Mouse (Mus musculus) kidney, embryonic 14.5 days (tissue): ENCODE data around the gene Capzb. TPM values are rescaled to one million over a fixed set of nuclear protein-coding genes. Genes with fewer than 3 reads are reported as not detected.

Experiments
- ATAC-seq: fragments of 200-750 bp; cut with Nextera tagmentation; 2 replicates; pipeline ENCODE4 v1.8.0; 2017; ENCODE audit warnings: moderate number of reproducible peaks, mild to moderate bottlenecking, moderate TSS enrichment, moderate library complexity; ENCODE audit not compliant: low FRiP score, low TSS enrichment
- H3K27ac ChIP-seq: fragments of 300-500 bp; sonication (generic); 2 replicates; pipeline ENCODE4 v1.5.1; 2014; ENCODE audit warnings: low read depth, mild to moderate bottlenecking, low read length, moderate library complexity, mixed read lengths
- H3K27me3 ChIP-seq: fragments of 300-500 bp; sonication (generic); 2 replicates; pipeline ENCODE4 v1.6.1; 2014; ENCODE audit warnings: mild to moderate bottlenecking, low read length; ENCODE audit not compliant: control insufficient read depth, insufficient read depth
- H3K36me3 ChIP-seq: fragments of 300-500 bp; sonication (generic); 2 replicates; pipeline ENCODE4 v1.6.1; 2014; ENCODE audit warnings: low read length, mixed read lengths; ENCODE audit not compliant: control insufficient read depth, insufficient read depth
- H3K4me1 ChIP-seq: fragments of 300-500 bp; sonication (generic); 2 replicates; pipeline ENCODE4 v1.6.1; 2014; ENCODE audit warnings: low read length, mixed read lengths; ENCODE audit not compliant: control insufficient read depth, insufficient read depth
- H3K4me2 ChIP-seq: fragments of 300-500 bp; sonication (generic); replicated peaks from 2 replicates; pipeline ENCODE4 v1.6.1; 2014; ENCODE audit warnings: low read depth, mild to moderate bottlenecking, low read length
- H3K4me3 ChIP-seq: fragments of 300-500 bp; sonication (generic); 2 replicates; pipeline ENCODE4 v1.5.1; 2014; ENCODE audit warnings: mild to moderate bottlenecking, low read length
- H3K9ac ChIP-seq: fragments of 300-500 bp; sonication (generic); 2 replicates; pipeline ENCODE4 v1.6.1; 2014; ENCODE audit warnings: low read depth, mild to moderate bottlenecking, low read length, moderate library complexity
- H3K9me3 ChIP-seq: fragments of 300-500 bp; sonication (generic); 2 replicates; pipeline ENCODE4 v1.6.1; 2016; ENCODE audit warnings: low read length; ENCODE audit not compliant: control insufficient read depth
- WGBS: fragments of 180-500 bp; shearing (Covaris S2); extraction: QIAGEN DNeasy Blood & Tissue Kit; methylation state at CpG from one replicate; pipeline ENCODE4 v1.1.7; 2014; 5-methylcytosine and 5-hydroxymethylcytosine counted together
- polyA plus RNA-seq: library from polyadenylated mRNA; unstranded; fragments of >200 nt; fragmentation: Nextera tagmentation; extraction: Ambion mirVana; gene quantifications from 2 replicates; pipeline ENCODE4 v1.2.1, GENCODE M21; 2014

Gene Capzb
- polyA plus RNA-seq, 1 experiment from 2014 or later, result 256 TPM

GRCm38 (mm10) chr4:139256146-139256545, 63.4 kb downstream of the Capzb start:
- no peak overlapping the region for H3K4me3 ChIP-seq
- H3K36me3 ChIP-seq, result peaks cover 44% of the 10 kb centered on the region
- no peaks in the 10 kb centered on the region for H3K27me3 ChIP-seq
- no peak overlapping the region for H3K4me2 ChIP-seq
- WGBS, result 94% methylated on average over 4 of the region's 4 CpGs
- H3K4me1 ChIP-seq, result peaks cover 12% of the 10 kb centered on the region
- ATAC-seq, result no peak
- H3K9ac ChIP-seq, result no peak overlapping the region
- H3K27ac ChIP-seq, result no peak overlapping the region
- H3K9me3 ChIP-seq, result no peaks in the 10 kb centered on the region

GRCm38 (mm10) chr4:139256708-139257107, 64.0 kb downstream of the Capzb start:
- Histone ChIP-seq H3K36me3 (peaks cover 49% of the 10 kb centered on the region), H3K4me3 (no peak overlapping the region), H3K27ac (no peak overlapping the region), H3K4me2 (no peak overlapping the region), H3K9ac (no peak overlapping the region), H3K4me1 (peaks cover 6% of the 10 kb centered on the region; the same call in 1 of the 2 replicates), H3K27me3 (no peaks in the 10 kb centered on the region), H3K9me3 (no peaks in the 10 kb centered on the region)
- no peak for ATAC-seq
- WGBS, result 93% methylated on average over 8 of the region's 8 CpGs

GRCm38 (mm10) chr4:139258621-139259301, 66.1 kb downstream of the Capzb start:
- no peaks in the 10 kb centered on the region for H3K9me3 ChIP-seq
- no peak overlapping the region for H3K9ac ChIP-seq
- ATAC-seq, result no peak
- H3K4me2 ChIP-seq, result no peak overlapping the region
- H3K4me1 ChIP-seq, result 0 out of 2 replicates have a peak, but pooled peaks cover 5% of the 10 kb centered on the region
- 86% methylated on average over 6 of the region's 6 CpGs for WGBS
- peaks cover 65% of the 10 kb centered on the region for H3K36me3 ChIP-seq
- H3K27ac ChIP-seq, result no peak overlapping the region
- no peaks in the 10 kb centered on the region for H3K27me3 ChIP-seq
- H3K4me3 ChIP-seq, result no peak overlapping the region

- Histone ChIP-seq H3K4me2 (no peak overlapping the region), H3K4me1 (0 out of 2 replicates have a peak, but pooled peaks cover 5% of the 10 kb centered on the region), H3K4me3 (no peak overlapping the region), H3K27ac (no peak overlapping the region; the same call in 1 of the 2 replicates), H3K9ac (no peak overlapping the region), H3K36me3 (peaks cover 71% of the 10 kb centered on the region), H3K9me3 (no peaks in the 10 kb centered on the region), H3K27me3 (no peaks in the 10 kb centered on the region)
- ATAC-seq, result no peak
- WGBS, result 80% methylated on average over 11 of the region's 11 CpGs
Observed at GRCm38 (mm10) chr4:139259302-139259871, 66.7 kb downstream of the Capzb start.

- WGBS, result 89% methylated on average over 6 of the region's 6 CpGs
- no peak for ATAC-seq
- peaks cover 69% of the 10 kb centered on the region for H3K36me3 ChIP-seq
Observed at GRCm38 (mm10) chr4:139262981-139263380, 70.3 kb downstream of the Capzb start.

GRCm38 (mm10) chr4:139265783-139266499, 73.2 kb downstream of the Capzb start:
- ATAC-seq, result no peak
- Histone ChIP-seq H3K4me2 (no peak overlapping the region), H3K27me3 (no peaks in the 10 kb centered on the region), H3K27ac (no peak overlapping the region), H3K9me3 (no peaks in the 10 kb centered on the region), H3K36me3 (peaks cover 53% of the 10 kb centered on the region), H3K4me3 (no peak overlapping the region), H3K4me1 (0 out of 2 replicates have a peak, but pooled peaks cover 5% of the 10 kb centered on the region), H3K9ac (no peak overlapping the region)
- 78% methylated on average over 13 of the region's 13 CpGs for WGBS

More at GRCm38 (mm10) chr4:139262981-139263380, 70.3 kb downstream of the Capzb start:
- Histone ChIP-seq H3K4me1 (0 out of 2 replicates have a peak, but pooled peaks cover 5% of the 10 kb centered on the region), H3K4me2 (no peak overlapping the region), H3K9me3 (no peaks in the 10 kb centered on the region), H3K9ac (no peak overlapping the region), H3K27ac (no peak overlapping the region), H3K4me3 (no peak overlapping the region), H3K27me3 (no peaks in the 10 kb centered on the region)

- WGBS, result 68% methylated on average over 7 of the region's 7 CpGs
- no peak overlapping the region for H3K27ac ChIP-seq
- H3K4me1 ChIP-seq, result 0 out of 2 replicates have a peak, but pooled peaks cover 5% of the 10 kb centered on the region
- H3K36me3 ChIP-seq, result peaks cover 48% of the 10 kb centered on the region
- H3K9ac ChIP-seq, result no peak overlapping the region
- no peak for ATAC-seq
- no peak overlapping the region for H3K4me3 ChIP-seq
- H3K4me2 ChIP-seq, result no peak overlapping the region
- no peaks in the 10 kb centered on the region for H3K9me3 ChIP-seq
- no peaks in the 10 kb centered on the region for H3K27me3 ChIP-seq
Observed at GRCm38 (mm10) chr4:139266500-139266865, 73.8 kb downstream of the Capzb start.

- no peak overlapping the region for H3K27ac ChIP-seq
- 90% methylated on average over 3 of the region's 3 CpGs for WGBS
- H3K4me2 ChIP-seq, result no peak overlapping the region
- 0 out of 2 replicates have a peak, but pooled peaks cover 5% of the 10 kb centered on the region for H3K4me1 ChIP-seq
- H3K27me3 ChIP-seq, result no peaks in the 10 kb centered on the region
- no peak overlapping the region for H3K9ac ChIP-seq
- H3K9me3 ChIP-seq, result no peaks in the 10 kb centered on the region
- H3K4me3 ChIP-seq, result no peak overlapping the region
- peaks cover 45% of the 10 kb centered on the region for H3K36me3 ChIP-seq
- ATAC-seq, result no peak
Observed at GRCm38 (mm10) chr4:139267335-139267734, 74.6 kb downstream of the Capzb start.

- Histone ChIP-seq H3K4me2 (no peak overlapping the region), H3K27me3 (no peaks in the 10 kb centered on the region), H3K4me3 (no peak overlapping the region), H3K27ac (no peak overlapping the region), H3K36me3 (peaks cover 38% of the 10 kb centered on the region), H3K9me3 (no peaks in the 10 kb centered on the region), H3K4me1 (0 out of 2 replicates have a peak, but pooled peaks cover 4% of the 10 kb centered on the region), H3K9ac (no peak overlapping the region)
- 95% methylated on average over 1 of the region's 1 CpGs for WGBS
- ATAC-seq, result no peak
Observed at GRCm38 (mm10) chr4:139268242-139268641, 75.5 kb downstream of the Capzb start.
